Mouse (Mus musculus) embryonic facial prominence, embryonic 11.5 days (tissue): ENCODE data around the gene Btbd18. TPM values are rescaled to one million over a fixed set of nuclear protein-coding genes. Genes with fewer than 3 reads are reported as not detected.
A peak's percentile ranks its signal among the peaks of the same experiment; 100 is the strongest.

Experiments used
- ATAC-seq: fragments of 200-750 bp; cut with Nextera tagmentation; replicated peaks from 2 replicates; pipeline ENCODE4 v1.8.0; 2017; ENCODE audit warnings: low read depth; ENCODE audit not compliant: insufficient number of reproducible peaks, low FRiP score, low TSS enrichment
- DNase-seq: peaks from one replicate; pipeline ENCODE4 v3.0.0-alpha.2; 2015; ENCODE audit warnings: low spot score
- H3K27ac ChIP-seq: fragments of 300-500 bp; sonication (generic); replicated peaks from 2 replicates; pipeline ENCODE4 v1.5.1; 2014; ENCODE audit warnings: mild to moderate bottlenecking, low read depth, low read length, control low read depth
- H3K27me3 ChIP-seq: fragments of 300-500 bp; sonication (generic); 2 replicates; pipeline ENCODE4 v1.6.1; 2014; ENCODE audit warnings: mild to moderate bottlenecking, low read length, moderate library complexity, mixed read lengths; ENCODE audit not compliant: control insufficient read depth, insufficient read depth
- H3K36me3 ChIP-seq: fragments of 300-500 bp; sonication (generic); replicated peaks from 2 replicates; pipeline ENCODE4 v1.6.1; 2014; ENCODE audit warnings: low read depth, mild to moderate bottlenecking, low read length, moderate library complexity, mixed read lengths; ENCODE audit not compliant: control insufficient read depth, insufficient read depth
- H3K4me1 ChIP-seq: fragments of 300-500 bp; sonication (generic); 2 replicates; pipeline ENCODE4 v1.6.1; 2014; ENCODE audit warnings: low read length, mixed read lengths; ENCODE audit not compliant: control insufficient read depth, insufficient read depth
- H3K4me2 ChIP-seq: fragments of 300-500 bp; sonication (generic); 2 replicates; pipeline ENCODE4 v1.6.1; 2014; ENCODE audit warnings: low read depth, mild to moderate bottlenecking, control low read depth, low read length, moderate library complexity
- H3K4me3 ChIP-seq: fragments of 300-500 bp; sonication (generic); 2 replicates; pipeline ENCODE4 v1.5.1; 2014; ENCODE audit warnings: low read depth, low read length, control low read depth
- H3K9ac ChIP-seq: fragments of 300-500 bp; sonication (generic); replicated peaks from 2 replicates; pipeline ENCODE4 v1.6.1; 2014; ENCODE audit warnings: mild to moderate bottlenecking, control low read depth, low read length
- H3K9me3 ChIP-seq: fragments of 300-500 bp; sonication (generic); replicated peaks from 2 replicates; pipeline ENCODE4 v1.6.1; 2016; ENCODE audit warnings: mild to moderate bottlenecking, low read length, inconsistent platforms, mixed read lengths; ENCODE audit not compliant: control insufficient read depth
- WGBS: fragments of 180-500 bp; shearing (Covaris S2); extraction: QIAGEN DNeasy Blood & Tissue Kit; methylation state at CpG from one replicate; pipeline ENCODE4 v1.1.7; 2014; 5-methylcytosine and 5-hydroxymethylcytosine counted together
- polyA plus RNA-seq: library from polyadenylated mRNA; unstranded; fragments of >200 nt; fragmentation: Nextera tagmentation; extraction: Ambion mirVana; gene quantifications from 2 replicates; pipeline ENCODE4 v1.2.1, GENCODE M21; 2014

Btbd18 gene
- polyA plus RNA-seq, 1 experiment from 2014 or later = 0.07 TPM

DNA sequence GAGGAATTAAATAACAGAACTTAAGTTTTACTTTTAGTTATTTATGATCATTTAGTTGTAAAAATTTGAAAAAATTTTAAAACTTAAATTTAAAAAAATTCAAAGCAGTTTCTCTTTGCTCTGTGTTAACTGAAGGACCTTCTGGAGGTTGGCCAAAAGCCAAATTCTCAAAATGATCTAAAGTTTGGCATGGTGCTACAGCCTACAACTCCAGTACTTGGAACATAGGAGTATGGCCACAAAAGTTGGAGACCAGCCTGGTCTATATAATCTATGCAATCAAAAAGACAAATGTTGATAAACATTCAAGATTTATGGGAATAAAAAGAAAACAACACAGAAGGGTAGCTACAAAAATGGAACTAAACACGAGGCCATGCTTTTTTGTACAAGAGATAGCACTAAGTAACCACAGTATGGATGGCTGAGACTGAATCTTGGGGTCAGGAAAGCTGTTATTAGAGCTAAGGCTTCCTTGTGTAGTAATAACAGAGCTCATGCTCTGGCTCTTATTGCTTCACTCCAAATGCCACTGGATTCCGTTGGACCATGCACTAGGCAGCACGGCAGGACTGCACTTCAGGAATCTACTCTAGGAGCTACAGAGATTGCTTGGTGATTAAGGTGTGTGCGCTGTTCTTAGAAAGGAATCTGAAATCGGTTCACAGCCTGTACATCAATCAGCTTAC is 36.3 kb downstream of the Btbd18 start:
- H3K4me2 ChIP-seq = no peak overlapping the region
- ATAC-seq = no peak
- H3K4me3 ChIP-seq = no peak overlapping the region
- no peak for DNase-seq
- WGBS = 90% methylated on average over 5 of the region's 5 CpGs
- no peaks in the 10 kb centered on the region for H3K9me3 ChIP-seq
- no peak overlapping the region for H3K9ac ChIP-seq
- no peaks in the 10 kb centered on the region for H3K4me1 ChIP-seq
- no peak overlapping the region for H3K27ac ChIP-seq
- peaks cover 8% of the 10 kb centered on the region for H3K36me3 ChIP-seq
- H3K27me3 ChIP-seq = no peaks in the 10 kb centered on the region

- ATAC-seq = no peak
- no peaks in the 10 kb centered on the region; the same call in 1 of the 2 replicates for H3K36me3 ChIP-seq
Observed at GRCm38 (mm10) chr2:84703497-84703896, 44.6 kb downstream of the Btbd18 start.

GRCm38 (mm10) chr2:84704329-84704728 is 45.5 kb downstream of the Btbd18 start:
- no peaks in the 10 kb centered on the region for H3K9me3 ChIP-seq
- ATAC-seq (no peak), DNase-seq (no peak)
- H3K4me1 ChIP-seq = no peaks in the 10 kb centered on the region
- H3K4me2 ChIP-seq = no peak overlapping the region
- no peak overlapping the region for H3K27ac ChIP-seq
- no peak overlapping the region for H3K9ac ChIP-seq
- no peak overlapping the region for H3K4me3 ChIP-seq
- no peaks in the 10 kb centered on the region for H3K27me3 ChIP-seq
- WGBS = 78% methylated on average over 5 of the region's 5 CpGs
- no peaks in the 10 kb centered on the region; the same call in 1 of the 2 replicates for H3K36me3 ChIP-seq

More at GRCm38 (mm10) chr2:84703497-84703896, 44.6 kb downstream of the Btbd18 start:
- DNase-seq = no peak
- Histone ChIP-seq H3K4me2 (no peak overlapping the region), H3K4me1 (no peaks in the 10 kb centered on the region), H3K4me3 (no peak overlapping the region), H3K9me3 (no peaks in the 10 kb centered on the region), H3K9ac (no peak overlapping the region), H3K27ac (no peak overlapping the region), H3K27me3 (no peaks in the 10 kb centered on the region)
- WGBS = 92% methylated on average over 1 of the region's 1 CpGs

GRCm38 (mm10) chr2:84705295-84705694 is 46.4 kb downstream of the Btbd18 start:
- H3K9ac ChIP-seq = no peak overlapping the region
- no peaks in the 10 kb centered on the region; the same call in 1 of the 2 replicates for H3K36me3 ChIP-seq
- DNase-seq (no peak), ATAC-seq (no peak)
- no peaks in the 10 kb centered on the region for H3K27me3 ChIP-seq
- H3K4me3 ChIP-seq = no peak overlapping the region
- no peaks in the 10 kb centered on the region for H3K9me3 ChIP-seq
- WGBS = 85% methylated on average over 1 of the region's 1 CpGs
- no peaks in the 10 kb centered on the region for H3K4me1 ChIP-seq
- no peak overlapping the region for H3K27ac ChIP-seq
- no peak overlapping the region for H3K4me2 ChIP-seq

- H3K9ac ChIP-seq = no peak overlapping the region
- ATAC-seq = no peak
- no peaks in the 10 kb centered on the region for H3K27me3 ChIP-seq
- H3K27ac ChIP-seq = no peak overlapping the region
- H3K36me3 ChIP-seq = no peaks in the 10 kb centered on the region; the same call in 1 of the 2 replicates
- H3K4me1 ChIP-seq = no peaks in the 10 kb centered on the region
- H3K9me3 ChIP-seq = no peaks in the 10 kb centered on the region
- H3K4me2 ChIP-seq = no peak overlapping the region
- DNase-seq = no peak
- no peak overlapping the region for H3K4me3 ChIP-seq
- WGBS = 51% methylated on average over 1 of the region's 1 CpGs
Observed at GRCm38 (mm10) chr2:84707523-84707922, 48.6 kb downstream of the Btbd18 start.

DNA sequence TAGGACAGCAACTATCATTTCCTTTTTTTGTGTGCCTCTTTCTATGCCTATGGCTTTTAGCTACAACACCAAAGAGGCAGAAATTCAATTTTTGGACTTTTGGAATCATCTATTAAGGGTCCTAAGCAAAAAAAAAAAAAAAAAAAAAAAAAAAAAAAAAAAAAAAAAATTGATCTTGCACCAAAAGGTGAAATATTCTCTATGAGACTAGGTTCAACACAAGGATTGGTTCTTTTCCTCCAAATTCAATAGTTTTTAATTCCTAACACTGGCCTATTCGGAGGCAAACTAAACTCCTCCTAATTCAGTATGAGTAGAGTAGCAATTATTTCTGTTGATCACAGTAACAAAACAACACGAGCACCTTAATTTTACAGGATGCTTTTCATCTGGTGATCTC is 53.0 kb downstream of the Btbd18 start:
- no peaks in the 10 kb centered on the region; the same call in 1 of the 2 replicates for H3K36me3 ChIP-seq
- no peak overlapping the region for H3K4me2 ChIP-seq
- no peak overlapping the region for H3K4me3 ChIP-seq
- no peaks in the 10 kb centered on the region for H3K9me3 ChIP-seq
- no peak overlapping the region for H3K9ac ChIP-seq
- H3K4me1 ChIP-seq = no peaks in the 10 kb centered on the region
- DNase-seq (no peak), ATAC-seq (no peak)
- H3K27me3 ChIP-seq = no peaks in the 10 kb centered on the region
- H3K27ac ChIP-seq = no peak overlapping the region
- 90% methylated on average over 2 of the region's 2 CpGs for WGBS

DNA sequence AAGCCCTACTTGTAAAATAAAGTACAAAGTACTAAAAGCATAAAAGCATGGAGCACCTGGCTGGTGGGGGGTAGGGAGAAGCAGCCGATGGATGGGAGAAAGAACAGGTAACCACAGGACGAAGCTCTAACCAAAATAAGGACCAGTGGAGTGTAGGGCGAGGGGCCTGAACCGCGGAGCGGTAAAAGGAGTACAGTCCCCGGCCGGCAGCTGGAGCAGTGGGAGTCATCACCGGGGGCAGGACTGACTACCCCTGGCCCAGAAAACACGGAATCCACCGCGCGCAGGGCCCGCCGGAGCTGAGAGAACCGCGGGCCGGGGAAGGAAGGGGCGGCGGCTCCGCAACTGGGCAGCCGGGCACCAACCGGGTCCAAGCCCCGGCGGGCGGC is 55.5 kb downstream of the Btbd18 start:
- H3K4me1 ChIP-seq = no peaks in the 10 kb centered on the region
- ATAC-seq (peak; percentile 37), DNase-seq (peak; percentile 25)
- peak overlapping the region; percentile 91 for H3K27ac ChIP-seq
- under 1% methylated on average over 20 of the region's 26 CpGs for WGBS
- H3K27me3 ChIP-seq = no peaks in the 10 kb centered on the region
- peak overlapping the region; percentile 85 for H3K4me3 ChIP-seq
- no peaks in the 10 kb centered on the region for H3K9me3 ChIP-seq
- H3K4me2 ChIP-seq = peak overlapping the region; percentile 63
- H3K9ac ChIP-seq = peak overlapping the region; percentile 89
- no peaks in the 10 kb centered on the region; the same call in 1 of the 2 replicates for H3K36me3 ChIP-seq

DNA sequence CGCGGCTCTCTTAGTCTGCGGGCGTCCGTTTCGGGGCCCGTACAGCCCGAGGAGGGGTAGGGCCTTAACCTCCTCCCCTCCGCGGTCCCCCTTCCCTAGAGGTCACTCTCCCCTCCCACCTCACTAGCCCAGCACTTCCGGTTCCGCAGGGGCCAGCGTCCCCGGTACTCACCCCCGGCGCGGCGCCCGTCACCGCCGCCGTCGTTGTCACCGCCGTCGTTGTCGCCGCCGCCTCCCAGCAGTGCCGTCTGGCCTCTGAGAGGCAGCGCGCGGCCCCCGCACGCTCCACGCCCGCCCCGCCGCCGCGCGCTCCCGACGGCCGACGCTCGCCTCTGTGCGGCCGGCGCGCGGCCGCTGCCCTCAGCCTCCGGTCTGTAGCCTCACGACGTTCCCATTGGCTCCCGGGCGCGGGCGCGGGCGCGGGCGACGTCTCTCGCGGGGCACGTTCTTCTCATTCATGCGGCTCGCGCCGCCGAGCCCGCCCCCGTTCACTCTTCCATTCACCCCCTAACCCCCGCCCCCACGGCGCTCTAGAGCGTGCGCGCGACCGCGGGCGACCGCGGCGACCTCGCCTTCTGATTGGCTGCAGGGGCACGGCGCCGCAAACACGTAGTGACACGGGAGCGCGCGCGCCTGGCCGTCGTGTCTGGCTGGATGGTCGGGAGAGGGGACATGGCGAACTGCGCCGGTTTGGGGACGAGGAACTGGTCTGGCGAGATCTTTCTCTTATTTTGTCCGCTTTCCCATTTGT is 56.1 kb downstream of the Btbd18 start, which contains the start of gene Zdhhc5:
Zdhhc5 (minus strand) TSS at position 370 of the 751 bp plus-strand sequence.
- H3K4me2 ChIP-seq = peak within 1 kb of the TSS; percentile 76
- peak within 1 kb of the TSS; percentile 91 for H3K27ac ChIP-seq

More for the DNA sequence above, 56.1 kb downstream of the Btbd18 start, which contains the start of gene Zdhhc5:
- DNase-seq = peak; percentile 98
- Histone ChIP-seq H3K36me3 (no peaks in the 10 kb centered on the region; the same call in 1 of the 2 replicates), H3K27me3 (no peaks in the 10 kb centered on the region), H3K9ac (peak within 1 kb of the TSS; percentile 89), H3K4me1 (no peaks in the 10 kb centered on the region), H3K4me3 (peak within 1 kb of the TSS; percentile 85), H3K9me3 (no peaks in the 10 kb centered on the region)
- under 1% methylated on average over 105 of the region's 107 CpGs for WGBS
- peak; percentile 96 for ATAC-seq
